Mouse (Mus musculus) heart, postnatal 0 days (tissue): ENCODE measurements at regions not wholly inside any gene's neighbourhood (a gene's known extent, or its start where the extent isn't known, plus 50 kb on each side); places are given as distances from the start of the nearest gene placed in this dataset.

Experiments used
- ATAC-seq: fragments of 200-750 bp; cut with Nextera tagmentation; 2 replicates; pipeline ENCODE4 v1.8.0; 2017; ENCODE audit warnings: low read depth, moderate number of reproducible peaks, moderate library complexity; ENCODE audit not compliant: insufficient read depth
- DNase-seq: peaks from one replicate; pipeline ENCODE4 v3.0.0-alpha.2; 2016; ENCODE audit warnings: low spot score
- H3K27ac ChIP-seq: fragments of 300-500 bp; sonication (generic); 2 replicates; pipeline ENCODE4 v1.5.1; 2014; ENCODE audit warnings: low read depth, mild to moderate bottlenecking
- H3K27me3 ChIP-seq: fragments of 300-500 bp; sonication (generic); 2 replicates; pipeline ENCODE4 v1.6.1; 2014; ENCODE audit warnings: low read length, mixed read lengths; ENCODE audit not compliant: control insufficient read depth, insufficient read depth
- H3K36me3 ChIP-seq: fragments of 300-500 bp; sonication (generic); replicated peaks from 2 replicates; pipeline ENCODE4 v1.6.1; 2014; ENCODE audit warnings: low read length, mixed read lengths; ENCODE audit not compliant: control insufficient read depth, insufficient read depth
- H3K4me1 ChIP-seq: fragments of 300-500 bp; sonication (generic); 2 replicates; pipeline ENCODE4 v1.6.1; 2014; ENCODE audit warnings: antibody characterized with exemption; ENCODE audit not compliant: control insufficient read depth, insufficient read depth
- H3K4me2 ChIP-seq: fragments of 300-500 bp; sonication (generic); 2 replicates; pipeline ENCODE4 v1.6.1; 2014; ENCODE audit warnings: low read depth, mild to moderate bottlenecking, low read length, moderate library complexity
- H3K4me3 ChIP-seq: fragments of 300-500 bp; sonication (generic); 2 replicates; pipeline ENCODE4 v1.5.1; 2014; ENCODE audit warnings: low read depth, low read length
- H3K9ac ChIP-seq: fragments of 300-500 bp; sonication (generic); replicated peaks from 2 replicates; pipeline ENCODE4 v1.6.1; 2014; ENCODE audit warnings: low read depth, low read length, mixed read lengths
- H3K9me3 ChIP-seq: fragments of 300-500 bp; sonication (generic); replicated peaks from 2 replicates; pipeline ENCODE4 v1.6.1; 2016; ENCODE audit warnings: low read length; ENCODE audit not compliant: control insufficient read depth
- CTCF ChIP-seq: IDR thresholded peaks from 2 replicates; pipeline ENCODE4 v1.5.1; 2016; ENCODE audit warnings: antibody characterized with exemption, control low read depth, low read depth
- EP300 ChIP-seq: IDR thresholded peaks from 2 replicates; pipeline ENCODE4 v1.6.1; 2016; ENCODE audit warnings: antibody characterized with exemption, low read depth
- WGBS: fragments of 180-500 bp; shearing (Covaris S2); extraction: QIAGEN DNeasy Blood & Tissue Kit; methylation state at CpG from one replicate; pipeline ENCODE4 v1.1.7; 2014; 5-methylcytosine and 5-hydroxymethylcytosine counted together

- H3K27ac ChIP-seq: no peak overlapping the region
These were observed 155.6 kb downstream of the Zfp36l1 start for GRCm38 (mm10) chr12:79957211-79957610.

GRCm38 (mm10) chr12:79956351-79956750 is 156.5 kb downstream of the Zfp36l1 start:
- TF ChIP-seq CTCF (no peak), EP300 (no peak)
- no peaks in the 10 kb centered on the region for H3K27me3 ChIP-seq
- no peak overlapping the region for H3K4me2 ChIP-seq

More at GRCm38 (mm10) chr12:79957211-79957610, 155.6 kb downstream of the Zfp36l1 start:
- Histone ChIP-seq H3K36me3 (no peaks in the 10 kb centered on the region), H3K4me3 (no peak overlapping the region), H3K27me3 (no peaks in the 10 kb centered on the region), H3K9me3 (no peaks in the 10 kb centered on the region), H3K4me2 (no peak overlapping the region), H3K4me1 (no peaks in the 10 kb centered on the region), H3K9ac (no peak overlapping the region)
- ATAC-seq: no peak
- no peak for DNase-seq
- WGBS: 79% methylated on average over 4 of the region's 4 CpGs
- TF ChIP-seq EP300 (no peak), CTCF (no peak)

GRCm38 (mm10) chr12:79955501-79955900 is 157.3 kb downstream of the Zfp36l1 start:
- H3K27ac ChIP-seq: no peak overlapping the region
- H3K4me1 ChIP-seq: no peaks in the 10 kb centered on the region
- ATAC-seq (no peak), DNase-seq (no peak)
- no peaks in the 10 kb centered on the region for H3K36me3 ChIP-seq
- H3K9me3 ChIP-seq: no peaks in the 10 kb centered on the region
- H3K9ac ChIP-seq: no peak overlapping the region
- no peak for TF ChIP-seq CTCF
- H3K4me2 ChIP-seq: no peak overlapping the region
- WGBS: 91% methylated on average over 2 of the region's 2 CpGs
- no peak overlapping the region for H3K4me3 ChIP-seq
- H3K27me3 ChIP-seq: no peaks in the 10 kb centered on the region

More at GRCm38 (mm10) chr12:79956351-79956750, 156.5 kb downstream of the Zfp36l1 start:
- Histone ChIP-seq H3K27ac (no peak overlapping the region), H3K4me3 (no peak overlapping the region), H3K9me3 (no peaks in the 10 kb centered on the region), H3K4me1 (no peaks in the 10 kb centered on the region), H3K9ac (no peak overlapping the region), H3K36me3 (no peaks in the 10 kb centered on the region)
- ATAC-seq: no peak
- DNase-seq: no peak
- WGBS: 64% methylated on average over 6 of the region's 6 CpGs

- H3K4me1 ChIP-seq: no peaks in the 10 kb centered on the region
- TF ChIP-seq EP300: no peak
- TF ChIP-seq CTCF: no peak
- no peak overlapping the region for H3K9ac ChIP-seq
- no peak overlapping the region for H3K27ac ChIP-seq
- H3K27me3 ChIP-seq: no peaks in the 10 kb centered on the region
- DNase-seq (no peak), ATAC-seq (no peak)
- H3K9me3 ChIP-seq: no peaks in the 10 kb centered on the region
- no peaks in the 10 kb centered on the region for H3K36me3 ChIP-seq
- whole genome bisulfite sequencing: 87% methylated on average over 7 of the region's 7 CpGs
- H3K4me3 ChIP-seq: no peak overlapping the region
- no peak overlapping the region for H3K4me2 ChIP-seq
These were observed 162.2 kb downstream of the Zfp36l1 start for GRCm38 (mm10) chr12:79950579-79951112.

GRCm38 (mm10) chr12:79949101-79949824 is 163.6 kb downstream of the Zfp36l1 start:
- 0 out of 2 replicates have a peak, but pooled peaks cover 8% of the 10 kb centered on the region for H3K4me1 ChIP-seq
- TF ChIP-seq EP300: no peak
- TF ChIP-seq CTCF: no peak
- ATAC-seq: peak; percentile 62
- 28% methylated on average over 14 of the region's 14 CpGs for whole genome bisulfite sequencing
- no peaks in the 10 kb centered on the region for H3K36me3 ChIP-seq
- H3K4me2 ChIP-seq: no peak overlapping the region
- H3K27ac ChIP-seq: peak overlapping the region; percentile 54
- H3K9ac ChIP-seq: no peak overlapping the region
- H3K27me3 ChIP-seq: no peaks in the 10 kb centered on the region
- no peak overlapping the region for H3K4me3 ChIP-seq
- DNase-seq: peak; percentile 78
- H3K9me3 ChIP-seq: no peaks in the 10 kb centered on the region

GRCm38 (mm10) chr12:79947574-79947973 is 165.2 kb downstream of the Zfp36l1 start:
- no peak for DNase-seq
- Histone ChIP-seq H3K4me1 (peaks cover 8% of the 10 kb centered on the region; the same call in 1 of the 2 replicates), H3K9me3 (no peaks in the 10 kb centered on the region), H3K27ac (no peak overlapping the region), H3K4me3 (no peak overlapping the region), H3K36me3 (no peaks in the 10 kb centered on the region), H3K9ac (no peak overlapping the region), H3K27me3 (no peaks in the 10 kb centered on the region), H3K4me2 (no peak overlapping the region)
- 93% methylated on average over 4 of the region's 4 CpGs for WGBS
- TF ChIP-seq CTCF (no peak), EP300 (no peak)
- no peak for ATAC-seq
